Mouse (Mus musculus) heart, adult 2 months (tissue): Measurements from ENCODE around the gene Cwc25. TPM values are rescaled to one million over a fixed set of nuclear protein-coding genes. Genes with fewer than 3 reads are reported as not detected.
"Not testable (repeated sequence)": the region's sequence is repeated elsewhere in the genome, so short reads cannot be mapped to it uniquely, and the experiment has no call there.

ENCODE experiments used
- DNase-seq, 2 experiments: peaks; one replicate each; pipeline ENCODE4 v3.0.0; 2021
- H3K27ac ChIP-seq: fragments of 200-600 bp; 2 replicates; pipeline ENCODE4 v1.8.1; 2022
- H3K27me3 ChIP-seq: fragments of 200-500 bp; 2 replicates; pipeline ENCODE4 v1.6.1; 2012; ENCODE audit warnings: mild to moderate bottlenecking, low read length, inconsistent platforms, mixed read lengths; ENCODE audit not compliant: control insufficient read depth, insufficient read depth
- H3K36me3 ChIP-seq: fragments of 200-500 bp; 2 replicates; pipeline ENCODE4 v1.6.1; 2012; ENCODE audit warnings: low read length, inconsistent platforms; ENCODE audit not compliant: control insufficient read depth, insufficient read depth
- H3K4me1 ChIP-seq: fragments of 200-500 bp; 2 replicates; pipeline ENCODE4 v1.6.1; 2011; ENCODE audit warnings: low read length; ENCODE audit not compliant: control insufficient read depth, insufficient read depth
- H3K4me3 ChIP-seq: fragments of 200-600 bp; 2 replicates; pipeline ENCODE4 v1.8.1; 2022
- H3K79me2 ChIP-seq: fragments of 200-500 bp; replicated peaks from 2 replicates; pipeline ENCODE4 v1.6.1; 2012; ENCODE audit warnings: mild to moderate bottlenecking, inconsistent platforms, low read length, moderate library complexity, mixed read lengths; ENCODE audit not compliant: control insufficient read depth, insufficient read depth
- H3K9ac ChIP-seq: fragments of 200-500 bp; 2 replicates; pipeline ENCODE4 v1.6.1; 2012; ENCODE audit warnings: low read depth, mild to moderate bottlenecking, control low read depth, inconsistent platforms, low read length, mixed read lengths
- CTCF ChIP-seq: fragments of 200-600 bp; IDR thresholded peaks from 2 replicates; pipeline ENCODE4 v1.8.1; 2022; ENCODE audit warnings: antibody characterized with exemption, mild to moderate bottlenecking, moderate library complexity
- EP300 ChIP-seq: fragments of 200-500 bp; IDR thresholded peaks from 2 replicates; pipeline ENCODE4 v1.6.1; 2011; ENCODE audit warnings: low read depth, low read length, control low read depth; ENCODE audit not compliant: insufficient read depth
- POLR2A ChIP-seq: fragments of 200-500 bp; IDR thresholded peaks from 2 replicates; pipeline ENCODE4 v1.6.1; 2011; ENCODE audit warnings: mild to moderate bottlenecking, low read depth, low read length, control low read depth; ENCODE audit not compliant: insufficient read depth
- WGBS: fragments of 180-500 bp; shearing (Covaris S2); methylation state at CpG from one replicate; pipeline ENCODE4 v1.1.7; 2018; 5-methylcytosine and 5-hydroxymethylcytosine counted together
- intact Hi-C: fragments of 180-260 bp; cut with DNase I; formaldehyde crosslinking; loops from one replicate; pipeline ENCODE4 v1.15.1; 2025
- polyA plus RNA-seq: library from polyadenylated mRNA; depleted of rRNA; stranded (reverse); fragments of >200 nt; gene quantifications from 2 replicates; pipeline ENCODE4 v1.2.3, GENCODE M21; 2012
- total RNA-seq, 2 experiments: library from RNA; stranded (reverse); gene quantifications; 2 replicates each; pipeline ENCODE4 v1.2.3; 2021

The Cwc25 gene
- total and polyA plus RNA-seq, 3 experiments, result 6.0 to 7.9 (median 7.6) TPM

- Histone ChIP-seq H3K27ac (no peak overlapping the region), H3K27me3 (no peaks in the 10 kb centered on the region), H3K4me3 (no peak overlapping the region), H3K4me1 (peaks cover 2% of the 10 kb centered on the region; the same call in 1 of the 2 replicates), H3K9ac (no peak overlapping the region), H3K36me3 (no peaks in the 10 kb centered on the region), H3K79me2 (no peaks in the 10 kb centered on the region)
- no peak for DNase-seq
- TF ChIP-seq POLR2A, result no peak
- TF ChIP-seq EP300, result no peak
- no peak for TF ChIP-seq CTCF
- intact Hi-C loops, result no loop called here
- WGBS, result 93% methylated on average over 15 of the region's 15 CpGs
Measured at GRCm38 (mm10) chr11:97712286-97712685, 54.1 kb downstream of the Cwc25 start.

DNA sequence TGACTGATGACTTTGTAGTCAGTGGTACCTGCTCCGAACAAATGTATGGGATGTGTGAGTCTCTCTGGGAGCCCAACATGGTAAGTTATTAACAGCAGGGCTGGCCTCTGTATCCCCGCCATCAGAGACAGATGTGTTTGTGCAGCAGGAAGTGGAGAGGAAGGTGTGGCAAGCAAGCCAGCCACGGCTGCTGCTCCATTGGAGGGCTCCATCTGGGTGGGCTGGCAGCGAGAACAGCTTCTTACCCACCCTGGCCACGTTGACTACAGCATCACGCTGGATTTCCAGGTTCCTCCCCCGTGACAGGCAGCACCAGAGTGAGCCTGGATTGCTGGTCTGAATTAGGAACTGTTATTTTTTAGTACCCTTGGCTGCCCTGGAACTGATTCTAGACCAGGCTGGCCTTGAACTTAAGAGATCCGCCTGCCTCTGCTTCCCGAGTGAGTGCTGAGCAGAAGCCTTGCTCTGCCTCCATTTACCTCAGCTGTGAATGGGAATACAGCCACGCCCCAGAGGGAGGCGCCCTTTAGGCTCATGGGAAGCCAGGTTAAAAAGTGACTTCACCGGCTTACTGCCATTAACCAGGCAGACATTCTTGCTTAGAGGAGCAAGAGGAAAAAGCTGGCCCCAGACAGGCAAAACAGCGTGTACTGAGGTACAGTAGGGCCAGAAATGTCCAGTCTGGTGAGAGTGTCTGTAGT lies 55.0 kb downstream of the Cwc25 start:
- TF ChIP-seq POLR2A (no peak), CTCF (no peak), EP300 (no peak)
- no peaks in the 10 kb centered on the region for H3K79me2 ChIP-seq
- H3K27me3 ChIP-seq, result no peaks in the 10 kb centered on the region
- intact Hi-C loops, result no loop called here
- no peak for DNase-seq
- no peaks in the 10 kb centered on the region for H3K36me3 ChIP-seq
- peaks cover 2% of the 10 kb centered on the region; the same call in 1 of the 2 replicates for H3K4me1 ChIP-seq
- H3K9ac ChIP-seq, result no peak overlapping the region
- 76% methylated on average over 13 of the region's 13 CpGs for WGBS
- H3K4me3 ChIP-seq, result no peak overlapping the region
- no peak overlapping the region for H3K27ac ChIP-seq

DNA sequence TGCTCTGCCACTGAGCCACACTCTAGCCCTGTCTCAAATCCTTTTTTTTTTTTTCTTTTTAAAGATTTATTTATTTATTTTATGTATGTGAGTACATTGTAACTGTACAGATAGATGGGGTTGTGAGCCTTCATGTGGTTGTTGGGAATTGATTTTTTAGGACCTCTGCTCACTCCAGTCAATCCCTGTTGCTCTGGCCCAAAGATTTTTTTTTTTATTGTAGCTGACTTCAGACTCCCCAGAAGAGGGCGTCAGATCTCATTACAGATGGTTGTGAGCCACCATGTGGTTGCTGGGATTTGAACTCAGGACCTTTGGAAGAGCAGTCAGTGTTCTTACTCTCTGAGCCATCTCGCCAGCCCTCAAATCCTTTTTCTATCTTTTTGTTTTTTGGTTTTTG lies 56.3 kb downstream of the Cwc25 start:
- H3K79me2 ChIP-seq, H3K36me3 ChIP-seq, H3K4me3 ChIP-seq, H3K4me1 ChIP-seq, DNase-seq, H3K9ac ChIP-seq, intact Hi-C loops, H3K27ac ChIP-seq, H3K27me3 ChIP-seq: not testable (repeated sequence)
- 81% methylated on average over 2 of the region's 2 CpGs for WGBS

- peak within 1 kb of the TSS; percentile 79 for H3K4me3 ChIP-seq
- H3K36me3 ChIP-seq, result no peaks in the 10 kb centered on the region
- H3K79me2 ChIP-seq, result no peaks in the 10 kb centered on the region; the same call in 1 of the 2 replicates
- H3K27me3 ChIP-seq, result no peaks in the 10 kb centered on the region
- H3K4me1 ChIP-seq, result peaks cover 5% of the 10 kb centered on the region
- intact Hi-C loops, result loop anchor here (2.0 to 10.0 kb wide), 4 partner anchors 42 to 518 kb away; partner anchors contain the start of genes Fbxo47, Kpnb1 and Pip4k2b
- TF ChIP-seq EP300, result peak; percentile 76; the same call in 1 of the 2 replicates
- peak; percentile 91 for TF ChIP-seq POLR2A
- TF ChIP-seq CTCF, result no peak
- DNase-seq, result peak; percentile 93 to 98
- peak within 1 kb of the TSS; percentile 79 for H3K27ac ChIP-seq
- under 1% methylated on average over 35 of the region's 35 CpGs for WGBS
- peak within 1 kb of the TSS; percentile 79 for H3K9ac ChIP-seq
Measured at GRCm38 (mm10) chr11:97703039-97703826, 63.1 kb downstream of the Cwc25 start, which contains the start of gene Psmb3. Gene Psmb3, plus strand, starts transcription at chr11:97703399.

DNA sequence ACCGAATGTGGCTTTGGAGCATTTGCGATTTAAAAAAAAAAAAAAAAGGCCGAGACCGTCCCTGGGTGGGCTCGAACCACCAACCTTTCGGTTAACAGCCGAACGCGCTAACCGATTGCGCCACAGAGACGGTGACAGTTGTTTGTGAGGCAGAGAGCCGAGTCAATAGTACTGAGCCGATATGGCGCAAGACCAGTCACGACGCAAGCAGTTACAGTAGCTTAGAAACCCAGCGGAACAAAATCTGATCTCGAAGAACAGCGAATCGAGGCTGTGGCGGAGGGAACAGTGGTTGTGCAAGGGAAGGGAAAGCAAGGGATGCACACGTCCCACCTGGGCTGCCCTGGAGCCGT lies 64.0 kb downstream of the Cwc25 start:
- under 1% methylated on average over 24 of the region's 24 CpGs for WGBS
- peak overlapping the region; percentile 77 for H3K27ac ChIP-seq
- peak overlapping the region; percentile 79 for H3K9ac ChIP-seq
- H3K4me3 ChIP-seq, result peak overlapping the region; percentile 79
- no peaks in the 10 kb centered on the region; the same call in 1 of the 2 replicates for H3K79me2 ChIP-seq
- intact Hi-C loops, result loop anchor here (2.0 to 10.0 kb wide), 4 partner anchors 42 to 518 kb away; partner anchors contain the start of genes Fbxo47, Kpnb1 and Pip4k2b
- H3K36me3 ChIP-seq, result no peaks in the 10 kb centered on the region
- peak; percentile 89 to 92 for DNase-seq
- peaks cover 5% of the 10 kb centered on the region for H3K4me1 ChIP-seq
- H3K27me3 ChIP-seq, result no peaks in the 10 kb centered on the region
- TF ChIP-seq POLR2A (0 out of 2 replicates have a peak, but pooled peaks have one; percentile 24), CTCF (no peak), EP300 (peak; percentile 91; the same call in 1 of the 2 replicates)
